Mouse (Mus musculus) embryonic facial prominence, embryonic 14.5 days (tissue): ENCODE data around the gene Sp100. TPM values are rescaled to one million over a fixed set of nuclear protein-coding genes. Genes with fewer than 3 reads are reported as not detected.

ENCODE experiments used
- microRNA-seq: library from miRNA; unstranded; fragments of <30 nt; microRNA quantifications from one replicate; pipeline ENCODE4, GENCODE M21; 2016; ENCODE audit warnings: borderline number of aligned reads
- polyA plus RNA-seq: library from polyadenylated mRNA; unstranded; fragments of >200 nt; fragmentation: Nextera tagmentation; extraction: Ambion mirVana; gene quantifications from 2 replicates; pipeline ENCODE4 v1.2.1, GENCODE M21; 2014

The Sp100 gene
- polyA plus RNA-seq, 1 experiment from 2014 or later = 2.4 TPM

Small RNA genes within 50 kb of the gene (microRNA-seq; reads per million reads assigned to microRNA genes)
- not detected for gene Mir8096

Other genes with a start within 250 kb of the Sp100 start
- not detected in 2 replicates for gene G530012D18Rik, start 74.3 kb upstream of the Sp100 start, polyA plus RNA-seq
- gene Sp110, start 51.2 kb upstream of the Sp100 start, polyA plus RNA-seq = 1.4 and 2.3 TPM in 2 replicates
- gene Sp140, start 49.6 kb upstream of the Sp100 start, polyA plus RNA-seq = 1.3 and 2.0 TPM in 2 replicates
- gene A630001G21Rik, start 128.7 kb downstream of the Sp100 start, polyA plus RNA-seq = 1.7 and 2.5 TPM in 2 replicates
- 45.1 and 45.2 TPM in 2 replicates for gene Cab39, start 143.5 kb downstream of the Sp100 start, polyA plus RNA-seq
- gene Itm2c, start 244.3 kb downstream of the Sp100 start, polyA plus RNA-seq = 158 and 177 TPM in 2 replicates